Mouse (Mus musculus) lung, postnatal 0 days (tissue): ENCODE measurements around the gene Ndufaf7.

Experiments used
- CTCF ChIP-seq: IDR thresholded peaks from 2 replicates; pipeline ENCODE4 v1.5.1; 2016; ENCODE audit warnings: antibody characterized with exemption, mild to moderate bottlenecking
- EP300 ChIP-seq: IDR thresholded peaks from 2 replicates; pipeline ENCODE4 v1.6.1; 2016; ENCODE audit warnings: antibody characterized with exemption, mild to moderate bottlenecking, control low read depth

GRCm38 (mm10) chr17:78959473-78959872 is 22.5 kb downstream of the Ndufaf7 start:
- TF ChIP-seq CTCF, result no peak
- TF ChIP-seq EP300, result no peak
